Mouse (Mus musculus) liver, adult 2 months (tissue): Measurements from ENCODE around the gene Rab15. TPM values are rescaled to one million over a fixed set of nuclear protein-coding genes. Genes with fewer than 3 reads are reported as not detected.

Experiments
- DNase-seq: peaks from one replicate; pipeline ENCODE4 v3.0.0-alpha.2; 2011; ENCODE audit warnings: low read depth, low spot score; ENCODE audit errors: extremely low read depth
- H3K27ac ChIP-seq: fragments of 200-500 bp; replicated peaks from 2 replicates; pipeline ENCODE4 v1.5.1; 2012; ENCODE audit warnings: low read depth, mild to moderate bottlenecking, control low read depth, inconsistent platforms, low read length; ENCODE audit not compliant: insufficient read depth
- H3K27me3 ChIP-seq: fragments of 200-500 bp; 2 replicates; pipeline ENCODE4 v1.6.1; 2012; ENCODE audit warnings: mild to moderate bottlenecking, moderate library complexity, low read length, inconsistent platforms; ENCODE audit not compliant: control insufficient read depth, insufficient read depth
- H3K36me3 ChIP-seq: fragments of 200-500 bp; 2 replicates; pipeline ENCODE4 v1.6.1; 2012; ENCODE audit warnings: low read length, inconsistent platforms; ENCODE audit not compliant: control insufficient read depth, insufficient read depth
- H3K4me1 ChIP-seq: fragments of 200-500 bp; 2 replicates; pipeline ENCODE4 v1.6.1; 2011; ENCODE audit warnings: low read length; ENCODE audit not compliant: control insufficient read depth, insufficient read depth
- H3K4me3 ChIP-seq: fragments of 200-500 bp; 2 replicates; pipeline ENCODE4 v1.5.1; 2011; ENCODE audit warnings: low read depth, mild to moderate bottlenecking, control low read depth, low read length, moderate library complexity; ENCODE audit not compliant: insufficient read depth
- H3K79me2 ChIP-seq: fragments of 200-500 bp; 2 replicates; pipeline ENCODE4 v1.6.1; 2012; ENCODE audit warnings: inconsistent platforms, mild to moderate bottlenecking, low read length, moderate library complexity; ENCODE audit not compliant: control insufficient read depth, insufficient read depth
- H3K9ac ChIP-seq: fragments of 200-500 bp; 2 replicates; pipeline ENCODE4 v1.6.1; 2012; ENCODE audit warnings: low read depth, mild to moderate bottlenecking, control low read depth, inconsistent platforms, low read length
- CTCF ChIP-seq: fragments of 200-500 bp; IDR thresholded peaks from 2 replicates; pipeline ENCODE4 v1.5.1; 2011; ENCODE audit warnings: low read depth, low read length, control low read depth
- POLR2A ChIP-seq: fragments of 200-500 bp; IDR thresholded peaks from 2 replicates; pipeline ENCODE4 v1.6.1; 2011; ENCODE audit warnings: low read length, control low read depth; ENCODE audit not compliant: insufficient read depth; ENCODE audit errors: extremely low read depth
- WGBS: fragments of 180-500 bp; shearing (Covaris S2); methylation state at CpG from one replicate; pipeline ENCODE4 v1.1.7; 2018; 5-methylcytosine and 5-hydroxymethylcytosine counted together
- polyA plus RNA-seq: library from polyadenylated mRNA; depleted of rRNA; stranded (reverse); fragments of >200 nt; gene quantifications from 2 replicates; pipeline ENCODE4 v1.2.3, GENCODE M21; 2012; rRNA removed
- total RNA-seq: library from RNA; depleted of rRNA; stranded (reverse); fragments of >200 nt; gene quantifications from 2 replicates; pipeline ENCODE4 v1.2.3, GENCODE M21; 2014; rRNA removed

Rab15 gene
- total and polyA plus RNA-seq, 2 experiments = not detected

GRCm38 (mm10) chr12:76750866-76751459 is 71.7 kb downstream of the Rab15 start:
- 78% methylated on average over 16 of the region's 16 CpGs for WGBS
- no peaks in the 10 kb centered on the region for H3K36me3 ChIP-seq
- DNase-seq = no peak
- no peaks in the 10 kb centered on the region for H3K79me2 ChIP-seq
- H3K4me3 ChIP-seq = no peak overlapping the region
- no peak overlapping the region for H3K27ac ChIP-seq
- H3K4me1 ChIP-seq = no peaks in the 10 kb centered on the region
- no peak overlapping the region for H3K9ac ChIP-seq
- no peaks in the 10 kb centered on the region for H3K27me3 ChIP-seq
- TF ChIP-seq POLR2A = no peak
- TF ChIP-seq CTCF = no peak

Other genes starting within 250 kb of the Rab15 start
- 0.46 and 0.54 TPM in 2 replicates for gene Sptb, start 112.4 kb downstream of the Rab15 start, total RNA-seq
- gene Sptb, start 112.4 kb downstream of the Rab15 start, polyA plus RNA-seq = 0.31 and 0.43 TPM in 2 replicates
- 94.0 and 99.2 TPM in 2 replicates for gene Churc1, start 57.4 kb downstream of the Rab15 start, total RNA-seq
- gene Churc1, start 57.4 kb downstream of the Rab15 start, polyA plus RNA-seq = 51.8 and 54.8 TPM in 2 replicates
- gene Fntb, start 57.3 kb downstream of the Rab15 start, total RNA-seq = 1.4 and 1.7 TPM in 2 replicates
- gene Fntb, start 57.3 kb downstream of the Rab15 start, polyA plus RNA-seq = 5.2 and 6.5 TPM in 2 replicates
- 0.09 TPM in 1 of 2 replicates, not detected in the other for gene Gpx2, start 27.4 kb downstream of the Rab15 start, total RNA-seq
- gene Gpx2, start 27.4 kb downstream of the Rab15 start, polyA plus RNA-seq = 0.15 and 0.21 TPM in 2 replicates
- 8.3 and 8.6 TPM in 2 replicates for gene Max, start 139.3 kb upstream of the Rab15 start, total RNA-seq
- 8.8 and 10.1 TPM in 2 replicates for gene Max, start 139.3 kb upstream of the Rab15 start, polyA plus RNA-seq